Mouse (Mus musculus): ENCODE measurements at regions not wholly inside any gene's neighbourhood (a gene's known extent, or its start where the extent isn't known, plus 50 kb on each side); places are given as distances from the start of the nearest gene placed in this dataset.

- TF ChIP-seq CTCF (conservative IDR thresholded peaks at IDR 0.05; ENCODE audit: low read length) = no peak
- TF ChIP-seq NANOG (IDR thresholded peaks at IDR 0.05; ENCODE audit: borderline replicate concordance, low read length) = no peak
- TF ChIP-seq POU5F1 (IDR thresholded peaks at IDR 0.05; ENCODE audit: borderline replicate concordance, low read length) = no peak
These were observed 240.9 kb upstream of the Stt3b start for GRCm38 (mm10) chr9:115551080-115551479.
